Mouse (Mus musculus) limb, embryonic 15.5 days (tissue): ENCODE data around the gene Tgfb1i1. TPM values are rescaled to one million over a fixed set of nuclear protein-coding genes. Genes with fewer than 3 reads are reported as not detected.

Experiments
- ATAC-seq: fragments of 200-750 bp; cut with Nextera tagmentation; 2 replicates; pipeline ENCODE4 v1.8.0; 2017; ENCODE audit warnings: low read depth, moderate TSS enrichment; ENCODE audit not compliant: insufficient number of reproducible peaks, low FRiP score, low TSS enrichment
- H3K27ac ChIP-seq: fragments of 300-500 bp; sonication (generic); 2 replicates; pipeline ENCODE4 v1.5.1; 2015; ENCODE audit warnings: moderate library complexity, mild to moderate bottlenecking, inconsistent platforms
- H3K27me3 ChIP-seq: fragments of 300-500 bp; sonication (generic); 2 replicates; pipeline ENCODE4 v1.6.1; 2015; ENCODE audit warnings: inconsistent platforms
- H3K36me3 ChIP-seq: fragments of 300-500 bp; sonication (generic); 2 replicates; pipeline ENCODE4 v1.6.1; 2015; ENCODE audit warnings: inconsistent platforms
- H3K4me1 ChIP-seq: fragments of 300-500 bp; sonication (generic); 2 replicates; pipeline ENCODE4 v1.6.1; 2015; ENCODE audit warnings: inconsistent platforms
- H3K4me2 ChIP-seq: fragments of 300-500 bp; sonication (generic); 2 replicates; pipeline ENCODE4 v1.6.1; 2015; ENCODE audit warnings: mild to moderate bottlenecking, inconsistent platforms
- H3K4me3 ChIP-seq: fragments of 300-500 bp; sonication (generic); 2 replicates; pipeline ENCODE4 v1.5.1; 2015; ENCODE audit warnings: mild to moderate bottlenecking, inconsistent platforms
- H3K9ac ChIP-seq: fragments of 300-500 bp; sonication (generic); 2 replicates; pipeline ENCODE4 v1.6.1; 2015; ENCODE audit warnings: inconsistent platforms
- H3K9me3 ChIP-seq: fragments of 300-500 bp; sonication (generic); 2 replicates; pipeline ENCODE4 v1.6.1; 2016; ENCODE audit warnings: inconsistent platforms
- WGBS: fragments of 180-500 bp; shearing (Covaris S2); methylation state at CpG from one replicate; pipeline ENCODE4 v1.1.7; 2015; 5-methylcytosine and 5-hydroxymethylcytosine counted together
- microRNA-seq: library from miRNA; unstranded; fragments of <30 nt; microRNA quantifications from one replicate; pipeline ENCODE4, GENCODE M21; 2016
- polyA plus RNA-seq: library from polyadenylated mRNA; unstranded; fragments of >200 nt; fragmentation: Nextera tagmentation; extraction: Ambion mirVana; gene quantifications from 2 replicates; pipeline ENCODE4 v1.2.1, GENCODE M21; 2015

Gene Tgfb1i1
- polyA plus RNA-seq, 1 experiment from 2014 or later, result 58.2 TPM

DNA sequence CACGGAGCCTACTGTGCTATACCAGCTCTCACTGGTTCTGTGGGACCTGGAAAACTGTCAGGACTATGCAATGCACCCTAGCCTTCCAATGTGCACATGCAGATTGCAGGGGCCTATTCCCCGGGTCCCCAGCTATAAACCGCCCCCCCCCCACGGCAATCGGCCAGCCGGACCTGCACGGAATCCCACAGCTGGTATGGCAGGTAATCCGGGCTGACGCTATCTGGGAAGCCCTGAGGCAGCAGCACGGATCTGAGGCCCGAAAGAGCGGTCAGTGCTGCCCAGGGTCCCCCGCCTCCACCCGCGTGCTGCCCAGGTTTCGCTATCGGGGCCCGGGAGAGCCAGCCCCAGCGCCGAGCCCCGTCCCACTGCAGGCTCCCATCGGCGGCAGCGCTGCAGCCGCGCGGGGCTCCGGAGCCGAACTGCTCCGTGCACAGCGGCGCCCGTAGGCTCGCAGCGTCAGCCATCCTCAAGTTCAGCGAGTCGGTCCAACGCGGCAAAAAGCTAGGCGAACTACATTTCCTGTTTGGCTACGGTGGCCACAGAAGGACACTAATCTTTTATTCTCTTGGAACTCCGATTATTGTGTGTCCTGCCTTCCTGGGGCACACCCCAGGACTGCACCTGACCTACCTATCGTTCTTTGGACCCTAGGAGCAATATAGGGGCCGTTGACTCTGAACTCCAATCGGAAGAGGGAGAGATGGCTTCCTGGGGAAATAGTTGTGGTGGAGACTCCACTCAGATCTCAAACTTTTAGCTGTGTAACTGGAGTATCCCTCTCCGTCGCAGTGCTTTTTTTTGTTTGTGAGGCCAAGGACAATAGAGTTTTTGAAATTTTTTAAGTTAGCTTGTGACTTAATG, 51.2 kb downstream of the Tgfb1i1 start, which contains the start of gene BC017158:
Gene BC017158 (minus strand): TSS at position 554 of the 864 bp plus-strand sequence.
- Histone ChIP-seq H3K4me3 (peak within 1 kb of the TSS; percentile 85), H3K4me2 (peak within 1 kb of the TSS; percentile 75), H3K27me3 (no peaks in the 10 kb centered on the region), H3K27ac (peak within 1 kb of the TSS; percentile 94), H3K4me1 (peaks cover 21% of the 10 kb centered on the region), H3K9ac (peak within 1 kb of the TSS; percentile 90), H3K36me3 (peaks cover 11% of the 10 kb centered on the region), H3K9me3 (no peaks in the 10 kb centered on the region)
- under 1% methylated on average over 47 of the region's 47 CpGs for WGBS
- peak; percentile 54 for ATAC-seq

DNA sequence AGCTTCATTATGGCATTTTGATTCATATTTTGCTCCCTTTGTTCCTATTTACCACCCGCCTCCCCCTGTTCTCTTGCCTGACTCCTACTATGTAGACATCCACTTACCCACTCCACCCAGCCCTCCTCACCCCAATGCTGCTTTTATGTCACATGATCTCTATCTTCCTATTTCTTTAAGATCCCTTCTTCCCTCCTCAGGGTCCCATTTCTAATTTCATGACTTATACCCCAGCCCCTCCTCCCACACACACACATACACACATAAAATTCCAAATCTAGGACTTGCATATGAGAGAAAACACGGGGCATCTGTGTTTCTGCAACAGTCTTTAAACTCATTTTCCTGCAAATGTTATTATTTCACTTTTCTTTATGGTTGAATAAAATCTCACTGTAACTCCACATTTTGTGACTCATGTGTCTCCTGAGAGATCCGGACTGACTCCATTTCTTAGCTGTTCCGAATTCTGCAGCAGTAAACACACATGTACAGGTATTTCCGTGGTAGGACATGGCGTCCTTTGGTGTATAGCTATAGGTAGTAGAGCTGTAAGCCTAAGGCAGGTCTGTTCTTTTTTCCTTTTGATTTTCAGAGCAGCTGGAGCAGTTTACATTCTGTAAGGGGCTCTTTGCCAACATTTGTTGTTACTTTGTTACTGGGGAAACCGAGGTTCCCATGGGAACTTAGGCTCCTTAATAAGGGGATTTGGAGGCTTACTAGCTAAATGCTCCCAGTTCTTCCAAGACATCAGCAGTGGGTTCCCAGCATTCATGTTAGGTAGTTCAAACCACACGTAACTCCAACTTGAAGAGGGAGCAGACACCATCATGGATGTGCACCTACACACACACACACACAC, 52.1 kb downstream of the Tgfb1i1 start:
- H3K27ac ChIP-seq, result peak overlapping the region; percentile 94
- peaks cover 5% of the 10 kb centered on the region; the same call in 1 of the 2 replicates for H3K36me3 ChIP-seq
- H3K9me3 ChIP-seq, result no peaks in the 10 kb centered on the region
- WGBS, result 54% methylated on average over 8 of the region's 8 CpGs
- H3K4me1 ChIP-seq, result peaks cover 21% of the 10 kb centered on the region
- H3K27me3 ChIP-seq, result no peaks in the 10 kb centered on the region
- no peak for ATAC-seq
- H3K9ac ChIP-seq, result no peak overlapping the region
- peak overlapping the region; percentile 75 for H3K4me2 ChIP-seq
- peak overlapping the region; percentile 85 for H3K4me3 ChIP-seq

DNA sequence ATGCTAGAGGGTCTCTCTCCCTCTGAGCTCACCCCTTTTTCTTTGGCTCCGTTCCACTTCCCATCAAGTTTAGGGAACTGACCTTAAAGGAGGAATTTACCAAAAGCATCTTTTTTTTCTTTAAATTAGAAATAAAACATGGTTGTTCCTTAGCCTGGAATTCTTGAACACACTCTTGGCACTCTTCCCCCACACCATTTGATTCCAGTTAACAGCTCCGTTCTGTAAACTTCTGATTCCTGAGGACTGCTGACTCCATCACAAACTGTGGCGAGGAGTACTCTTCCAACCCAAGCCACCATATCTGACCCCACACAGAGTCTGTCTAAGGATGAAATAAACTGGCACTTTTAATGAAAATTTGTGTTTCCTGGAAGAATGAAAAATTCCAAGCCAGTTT, 54.3 kb downstream of the Tgfb1i1 start:
- H3K4me3 ChIP-seq, result no peak overlapping the region
- no peaks in the 10 kb centered on the region for H3K9me3 ChIP-seq
- H3K27ac ChIP-seq, result no peak overlapping the region
- H3K4me2 ChIP-seq, result no peak overlapping the region
- ATAC-seq, result no peak
- H3K27me3 ChIP-seq, result no peaks in the 10 kb centered on the region
- H3K4me1 ChIP-seq, result peaks cover 21% of the 10 kb centered on the region
- 42% methylated on average over 3 of the region's 3 CpGs for WGBS
- H3K9ac ChIP-seq, result no peak overlapping the region
- no peaks in the 10 kb centered on the region for H3K36me3 ChIP-seq

DNA sequence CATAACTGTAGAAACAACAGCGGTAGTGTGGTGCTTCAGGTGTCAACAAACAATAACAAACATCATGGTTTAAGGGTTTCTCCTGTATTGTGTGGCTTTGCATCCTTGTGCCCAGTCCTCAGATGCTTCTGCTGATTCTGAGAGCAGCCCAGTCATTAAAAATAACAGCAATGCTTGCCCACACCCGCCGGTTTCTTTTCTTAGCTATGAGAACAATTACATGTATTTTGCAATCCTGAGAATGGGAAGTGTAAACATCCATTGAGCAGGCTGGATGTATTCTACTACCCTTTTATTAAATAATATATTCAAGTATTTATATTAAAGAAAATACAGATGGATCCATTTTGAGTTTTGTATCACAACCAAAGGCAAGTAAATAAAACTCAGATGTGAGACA, 55.5 kb downstream of the Tgfb1i1 start:
- H3K4me1 ChIP-seq, result peaks cover 15% of the 10 kb centered on the region
- no peaks in the 10 kb centered on the region for H3K9me3 ChIP-seq
- no peak overlapping the region for H3K4me2 ChIP-seq
- no peak overlapping the region for H3K27ac ChIP-seq
- 71% methylated on average over 3 of the region's 3 CpGs for WGBS
- H3K36me3 ChIP-seq, result no peaks in the 10 kb centered on the region
- H3K9ac ChIP-seq, result no peak overlapping the region
- no peak for ATAC-seq
- H3K27me3 ChIP-seq, result no peaks in the 10 kb centered on the region
- no peak overlapping the region for H3K4me3 ChIP-seq

DNA sequence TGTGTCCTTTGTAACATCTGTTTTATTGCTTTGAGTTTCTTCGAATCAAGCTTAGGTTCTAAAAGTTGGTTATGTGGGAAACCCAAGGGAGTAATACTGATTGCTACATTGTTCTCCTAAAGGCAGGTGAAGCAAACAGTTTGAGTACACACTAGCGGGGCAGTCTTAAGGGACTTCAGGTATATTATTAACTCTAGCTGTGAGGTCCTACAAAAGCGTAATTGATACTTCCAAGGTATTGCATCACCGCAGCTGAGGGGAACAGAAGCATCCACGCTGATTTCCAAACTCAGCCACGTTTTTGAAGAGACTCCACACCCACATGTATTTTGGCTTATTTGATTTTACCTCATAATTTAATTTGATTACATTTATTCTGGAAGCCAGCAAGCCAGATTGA, 57.6 kb downstream of the Tgfb1i1 start:
- WGBS, result 43% methylated on average over 6 of the region's 6 CpGs
- no peak for ATAC-seq
- no peak overlapping the region for H3K27ac ChIP-seq

DNA sequence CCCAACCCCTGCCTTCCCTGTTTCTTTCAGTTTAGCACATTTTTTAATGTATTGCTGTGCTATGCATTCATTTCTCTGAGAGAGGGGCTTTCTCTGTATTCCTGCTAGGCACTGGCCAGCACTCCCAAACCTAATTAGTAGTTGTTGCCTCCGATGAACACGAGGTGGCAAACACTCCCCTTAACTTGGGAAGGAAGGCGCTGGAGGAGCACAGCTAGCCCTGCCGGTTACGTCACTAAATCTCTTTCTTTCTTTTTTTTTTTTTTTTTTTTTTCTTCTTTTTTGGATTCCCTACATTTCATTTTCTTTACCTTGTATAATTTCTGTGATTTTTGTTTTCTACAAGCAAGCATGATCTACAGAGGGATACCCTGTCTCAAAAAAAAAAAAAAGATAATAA, 58.3 kb downstream of the Tgfb1i1 start:
- no peak overlapping the region for H3K4me3 ChIP-seq
- no peaks in the 10 kb centered on the region for H3K36me3 ChIP-seq
- ATAC-seq, result no peak
- 5% methylated on average over 5 of the region's 5 CpGs for WGBS
- no peak overlapping the region for H3K27ac ChIP-seq
- no peak overlapping the region for H3K9ac ChIP-seq
- H3K9me3 ChIP-seq, result no peaks in the 10 kb centered on the region
- no peaks in the 10 kb centered on the region for H3K27me3 ChIP-seq
- H3K4me2 ChIP-seq, result no peak overlapping the region
- H3K4me1 ChIP-seq, result no peaks in the 10 kb centered on the region

More for the DNA sequence above, 57.6 kb downstream of the Tgfb1i1 start:
- H3K9me3 ChIP-seq, result no peaks in the 10 kb centered on the region
- H3K4me3 ChIP-seq, result no peak overlapping the region
- H3K27me3 ChIP-seq, result no peaks in the 10 kb centered on the region
- no peaks in the 10 kb centered on the region for H3K36me3 ChIP-seq
- H3K9ac ChIP-seq, result no peak overlapping the region
- no peak overlapping the region for H3K4me2 ChIP-seq
- no peaks in the 10 kb centered on the region for H3K4me1 ChIP-seq

Small RNA genes lying within 50 kb of the gene (microRNA-seq; reads per million reads assigned to microRNA genes)
- 0.61 reads per million for gene Mir3103

Other genes with a start within 250 kb of the Tgfb1i1 start
- gene Trim72, start 242.9 kb upstream of the Tgfb1i1 start, polyA plus RNA-seq, result 3.1 and 8.4 TPM in 2 replicates
- gene Itgam, start 184.2 kb upstream of the Tgfb1i1 start, polyA plus RNA-seq, result 2.1 and 2.3 TPM in 2 replicates
- not detected in 2 replicates for gene Gm49368, start 184.1 kb upstream of the Tgfb1i1 start, polyA plus RNA-seq
- gene Itgax, start 117.3 kb upstream of the Tgfb1i1 start, polyA plus RNA-seq, result 0.10 TPM in 2 replicates
- gene Itgad, start 92.4 kb upstream of the Tgfb1i1 start, polyA plus RNA-seq, result not detected in 2 replicates
- gene Cox6a2, start 40.4 kb upstream of the Tgfb1i1 start, polyA plus RNA-seq, result 39.0 and 132 TPM in 2 replicates
- 16.8 and 18.4 TPM in 2 replicates for gene Armc5, start 9.5 kb upstream of the Tgfb1i1 start, polyA plus RNA-seq
- 7.4 and 9.1 TPM in 2 replicates for gene 9130023H24Rik, start 8.8 kb upstream of the Tgfb1i1 start, polyA plus RNA-seq
- gene Slc5a2, start 18.8 kb downstream of the Tgfb1i1 start, polyA plus RNA-seq, result not detected in 2 replicates
- 25.2 and 26.3 TPM in 2 replicates for gene BC017158, start 51.4 kb downstream of the Tgfb1i1 start, polyA plus RNA-seq
- gene Rgs10, start 171.9 kb downstream of the Tgfb1i1 start, polyA plus RNA-seq, result 13.8 and 14.2 TPM in 2 replicates
- gene Tial1, start 214.9 kb downstream of the Tgfb1i1 start, polyA plus RNA-seq, result 23.5 and 27.4 TPM in 2 replicates